Mouse (Mus musculus): ENCODE data around the gene Lmx1b. TPM values are rescaled to one million over a fixed set of nuclear protein-coding genes. Genes with fewer than 3 reads are reported as not detected.

The Lmx1b gene
- polyA plus RNA-seq (2015; fragmentation: Illumina TruSeq; extraction: RNeasy Lipid Tissue Mini Kit (QIAGEN cat#74804); ENCODE audit: insufficient read depth, low read depth, low replicate concordance): not detected

GRCm38 (mm10) chr2:33640171-33640721, at the start of gene Lmx1b:
TSS of gene Lmx1b (minus strand) at chr2:33640511.

Other genes with a start within 250 kb of the Lmx1b start
- 1.1 TPM for gene Zbtb34, start 209.2 kb downstream of the Lmx1b start, polyA plus RNA-seq (2015; fragmentation: Illumina TruSeq; extraction: RNeasy Lipid Tissue Mini Kit (QIAGEN cat#74804); ENCODE audit: insufficient read depth, low read depth, low replicate concordance)
- 3.9 TPM for gene Zbtb43, start 172.0 kb downstream of the Lmx1b start, polyA plus RNA-seq (2015; fragmentation: Illumina TruSeq; extraction: RNeasy Lipid Tissue Mini Kit (QIAGEN cat#74804); ENCODE audit: insufficient read depth, low read depth, low replicate concordance)
- gene Mvb12b, start 247.4 kb upstream of the Lmx1b start, polyA plus RNA-seq (2015; fragmentation: Illumina TruSeq; extraction: RNeasy Lipid Tissue Mini Kit (QIAGEN cat#74804); ENCODE audit: insufficient read depth, low read depth, low replicate concordance): 3.5 TPM